Mouse (Mus musculus) retina, embryonic 14.5 days (tissue): ENCODE measurements around the gene Alox12b.

Source experiments
- DNase-seq: peaks from one replicate; pipeline ENCODE4 v3.0.0-alpha.2; 2015; ENCODE audit warnings: low spot score

The Alox12b gene

DNA sequence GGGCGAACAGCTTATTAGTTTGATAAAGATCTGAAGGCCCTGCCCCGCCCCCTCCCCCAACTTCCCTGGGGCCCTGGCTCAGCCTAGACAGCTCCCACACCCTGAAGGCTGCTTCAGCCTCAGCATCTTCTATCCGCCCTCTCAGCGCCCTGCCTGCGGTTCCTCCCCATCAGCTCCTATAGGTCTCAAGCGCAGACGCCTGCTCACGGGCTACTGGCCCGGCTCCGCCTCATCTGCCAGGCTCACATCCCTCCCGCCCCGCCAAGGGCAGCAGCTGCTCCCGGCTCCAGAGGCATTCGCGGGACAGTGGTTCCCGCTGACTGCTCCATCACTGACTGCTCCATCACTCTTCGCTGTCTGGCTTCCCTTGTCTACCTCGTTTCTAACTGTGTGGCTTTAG lies at the start of gene Alox12b:
TSS of gene Alox12b (plus strand) at position 190 of the 400 bp plus-strand sequence.
- peak; percentile 74 for DNase-seq

DNA sequence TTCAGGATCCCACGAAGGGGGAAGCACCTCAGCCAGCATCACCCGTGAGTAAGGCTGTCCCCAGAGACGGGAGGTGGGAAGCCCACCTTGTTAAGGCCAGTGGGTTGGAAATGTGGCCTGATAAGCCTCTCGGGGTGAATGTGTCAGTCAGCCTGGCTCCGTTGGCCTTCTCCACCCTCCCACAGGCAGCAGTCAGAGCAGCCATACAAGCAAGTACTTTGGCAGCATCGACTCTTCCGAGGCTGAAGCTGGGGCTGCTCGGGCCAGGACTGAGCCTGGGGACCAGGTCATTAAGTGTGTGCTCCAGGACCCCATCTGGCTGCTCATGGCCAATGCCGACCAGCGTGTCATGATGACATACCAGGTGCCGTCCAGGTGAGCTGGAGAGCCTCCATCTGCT lies 49.1 kb upstream of the Alox12b start:
- DNase-seq: no peak

GRCm38 (mm10) chr11:69108223-69108622 lies 48.6 kb upstream of the Alox12b start:
- no peak for DNase-seq

DNA sequence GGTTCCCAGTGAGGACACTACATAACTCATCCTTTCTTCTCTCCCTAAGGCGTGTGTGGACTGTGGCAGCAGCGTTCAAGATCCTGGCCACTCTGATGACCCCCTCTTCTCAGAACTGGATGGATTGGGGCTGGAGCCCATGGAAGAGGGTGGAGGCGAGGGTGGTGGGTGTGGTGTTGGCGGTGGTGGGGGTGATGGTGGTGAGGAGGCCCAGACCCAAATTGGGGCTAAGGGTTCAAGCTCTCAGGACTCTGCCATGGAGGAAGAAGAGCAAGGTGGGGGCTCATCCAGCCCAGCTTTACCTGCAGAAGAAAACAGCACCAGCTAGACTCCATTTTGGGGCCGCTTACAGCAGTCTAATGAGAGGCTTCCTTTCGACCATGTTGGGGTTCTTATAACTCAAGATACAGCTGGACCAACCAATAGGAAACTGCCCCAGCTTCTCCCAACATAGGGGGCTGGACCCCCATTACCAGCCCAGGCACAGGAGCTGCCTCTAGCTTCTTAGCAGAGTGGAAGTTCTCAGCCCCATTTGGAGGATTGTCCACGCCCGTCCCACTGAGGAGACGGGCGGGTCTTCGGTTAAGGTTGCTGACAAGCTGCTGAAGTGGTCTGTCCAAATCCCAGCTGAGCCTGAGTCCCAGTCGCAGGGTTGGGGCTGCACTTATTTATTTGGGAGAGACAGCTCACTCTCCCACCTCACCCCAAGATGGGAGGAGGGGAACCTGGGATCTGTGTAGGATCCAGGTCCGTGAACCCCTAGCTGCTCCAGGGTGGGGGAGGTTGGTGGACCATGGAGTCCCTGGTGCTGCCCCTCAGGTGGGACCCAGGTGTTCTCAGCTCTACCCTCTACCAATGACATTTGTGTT lies 47.5 kb upstream of the Alox12b start:
- DNase-seq: no peak

- peak; percentile 97 for DNase-seq
Measured at GRCm38 (mm10) chr11:69110319-69111046, 46.3 kb upstream of the Alox12b start.

- no peak for DNase-seq
Measured at GRCm38 (mm10) chr11:69111051-69111810, 45.6 kb upstream of the Alox12b start.

GRCm38 (mm10) chr11:69111865-69112264 lies 44.9 kb upstream of the Alox12b start:
- no peak for DNase-seq

GRCm38 (mm10) chr11:69114018-69114417 lies 42.8 kb upstream of the Alox12b start:
- no peak for DNase-seq

DNA sequence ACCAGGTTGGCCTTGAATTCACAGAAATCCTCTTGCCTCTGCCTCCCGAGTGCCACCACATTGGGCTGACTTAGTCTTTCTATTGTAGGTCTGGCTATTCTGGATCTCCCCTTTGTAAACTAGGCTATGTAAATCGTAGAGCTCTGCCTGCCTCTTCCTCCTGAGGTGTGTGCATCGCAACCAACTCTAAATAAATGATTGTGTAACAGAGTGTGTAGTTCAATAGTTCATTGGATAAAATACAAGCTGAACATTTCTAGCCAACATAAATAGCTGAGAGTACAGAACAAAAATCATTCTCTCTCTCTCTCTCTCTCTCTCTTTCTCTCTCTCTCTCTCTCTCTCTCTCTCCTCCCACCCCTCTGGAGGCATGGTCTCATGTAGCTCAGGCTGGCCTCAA lies 42.2 kb upstream of the Alox12b start:
- no peak for DNase-seq

GRCm38 (mm10) chr11:69116843-69117242 lies 39.9 kb upstream of the Alox12b start:
- DNase-seq: no peak

GRCm38 (mm10) chr11:69117737-69118695 lies 38.8 kb upstream of the Alox12b start:
- DNase-seq: peak; percentile 61

- DNase-seq: peak; percentile 99
Measured at GRCm38 (mm10) chr11:69118765-69119164, 38.0 kb upstream of the Alox12b start.

- DNase-seq: peak; percentile 5
Measured at GRCm38 (mm10) chr11:69119446-69120155, 37.2 kb upstream of the Alox12b start.

DNA sequence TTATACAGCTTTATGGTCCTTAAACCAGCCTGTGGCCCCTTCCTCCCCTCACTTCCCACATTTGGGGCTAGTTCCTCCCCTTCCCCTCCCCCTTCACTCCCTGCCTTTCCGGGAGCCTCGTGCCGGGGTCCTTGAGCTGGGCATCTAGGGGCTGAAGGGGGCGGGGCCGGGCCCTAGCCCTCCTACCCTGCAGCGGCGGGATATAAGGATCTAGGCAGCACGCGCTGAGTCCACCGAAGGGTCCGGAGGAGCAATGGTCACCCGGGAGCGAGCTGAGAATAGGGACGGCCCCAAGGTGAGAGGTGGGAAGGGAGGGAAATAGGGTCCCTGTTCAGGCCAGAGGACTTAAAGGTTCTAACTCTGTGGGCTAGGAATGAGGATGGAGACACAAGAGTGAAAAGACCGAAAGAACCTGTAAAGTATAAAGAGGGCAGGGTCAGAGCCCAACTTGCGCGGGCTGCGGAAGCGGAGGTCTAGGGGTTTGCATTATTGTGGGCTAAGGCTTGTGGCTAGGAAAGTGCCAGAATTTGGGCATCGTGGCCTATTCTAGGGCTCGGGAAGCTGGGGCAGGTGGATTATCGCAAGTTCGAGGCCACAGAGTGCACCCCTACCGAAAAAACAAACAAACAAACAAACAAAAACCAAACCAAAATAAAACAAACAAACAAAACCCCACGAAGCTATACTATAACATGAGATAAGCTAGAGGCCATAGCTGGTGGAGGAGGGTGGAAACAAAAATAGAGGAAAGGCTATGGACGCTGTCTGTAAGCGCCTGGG lies 36.4 kb upstream of the Alox12b start, which contains the start of gene Hes7:
TSS of gene Hes7 (plus strand) at position 184 of the 780 bp plus-strand sequence.
- peak; percentile 66 for DNase-seq

DNA sequence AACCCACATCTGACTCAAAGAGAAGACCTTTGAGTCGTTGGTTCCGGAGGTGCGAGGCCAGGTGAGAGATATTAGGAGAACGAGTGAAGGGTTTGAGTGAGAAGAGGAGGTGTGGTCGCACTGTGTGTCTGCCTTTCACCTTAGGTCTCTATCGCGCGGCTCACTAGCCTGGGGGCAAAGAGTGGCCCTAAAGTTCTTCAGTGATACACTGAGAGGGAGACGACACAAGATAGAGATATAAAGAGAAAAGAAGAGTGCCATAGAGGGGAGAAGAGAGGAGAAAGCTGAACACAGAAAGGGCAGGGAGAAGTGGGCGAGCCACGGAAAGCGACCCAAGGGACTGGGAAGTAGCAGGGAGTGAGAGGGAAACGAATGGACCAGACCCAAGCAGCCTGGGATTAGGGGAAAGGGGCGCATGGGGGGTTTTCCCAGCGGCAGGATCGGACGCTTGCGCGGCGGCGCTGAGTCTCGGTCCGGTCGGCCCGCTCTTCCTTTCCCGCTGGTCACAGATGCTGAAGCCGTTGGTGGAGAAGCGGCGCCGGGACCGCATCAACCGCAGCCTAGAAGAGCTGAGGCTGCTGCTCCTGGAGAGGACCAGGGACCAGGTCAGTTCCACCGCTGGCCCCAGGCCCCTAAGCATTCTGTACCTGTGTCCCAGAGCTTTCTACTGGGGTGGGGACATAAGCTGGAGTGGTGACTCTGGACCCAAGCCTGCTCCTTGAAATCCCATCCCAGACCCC lies 35.6 kb upstream of the Alox12b start:
- DNase-seq: peak; percentile 48

GRCm38 (mm10) chr11:69121741-69122335 lies 35.0 kb upstream of the Alox12b start:
- DNase-seq: no peak

GRCm38 (mm10) chr11:69122336-69122951 lies 34.3 kb upstream of the Alox12b start, which contains the start of gene 9130213A22Rik:
TSS of gene 9130213A22Rik (minus strand) at chr11:69122589.
- DNase-seq: peak; percentile 91
